Mouse (Mus musculus) kidney, adult 2 months (tissue): ENCODE data around the gene Amy2a4. TPM values are rescaled to one million over a fixed set of nuclear protein-coding genes. Genes with fewer than 3 reads are reported as not detected.
"Not testable (repeated sequence)": the region's sequence is repeated elsewhere in the genome, so short reads cannot be mapped to it uniquely, and the experiment has no call there.

Experiments
- DNase-seq: peaks from one replicate; pipeline ENCODE4 v3.0.0; 2021
- H3K27ac ChIP-seq: fragments of 200-500 bp; 2 replicates; pipeline ENCODE4 v1.5.1; 2012; ENCODE audit warnings: low read depth, low read length, control low read depth, inconsistent platforms; ENCODE audit not compliant: insufficient read depth
- H3K27me3 ChIP-seq: fragments of 200-500 bp; replicated peaks from 2 replicates; pipeline ENCODE4 v1.6.1; 2012; ENCODE audit warnings: mild to moderate bottlenecking, moderate library complexity, low read length, inconsistent platforms; ENCODE audit not compliant: control insufficient read depth, insufficient read depth
- H3K36me3 ChIP-seq: fragments of 200-500 bp; 2 replicates; pipeline ENCODE4 v1.6.1; 2012; ENCODE audit warnings: mild to moderate bottlenecking, moderate library complexity, low read length, inconsistent platforms; ENCODE audit not compliant: control insufficient read depth, insufficient read depth
- H3K4me1 ChIP-seq: fragments of 200-500 bp; 2 replicates; pipeline ENCODE4 v1.6.1; 2011; ENCODE audit warnings: low read length; ENCODE audit not compliant: control insufficient read depth, insufficient read depth
- H3K4me3 ChIP-seq: fragments of 200-500 bp; 2 replicates; pipeline ENCODE4 v1.5.1; 2011; ENCODE audit warnings: mild to moderate bottlenecking, low read depth, low read length, control low read depth; ENCODE audit not compliant: insufficient read depth
- WGBS: fragments of 180-500 bp; shearing (Covaris S2); methylation state at CpG from one replicate; pipeline ENCODE4 v1.1.7; 2018; 5-methylcytosine and 5-hydroxymethylcytosine counted together
- polyA plus RNA-seq: library from polyadenylated mRNA; depleted of rRNA; stranded (reverse); fragments of >200 nt; gene quantifications from 2 replicates; pipeline ENCODE4 v1.2.3, GENCODE M21; 2012; rRNA removed

Amy2a4 gene
- polyA plus RNA-seq: not detected in 2 replicates

GRCm38 (mm10) chr3:113291349-113291748 is at the start of gene Amy2a4:
Gene Amy2a4, minus strand, starts transcription at chr3:113291449.
- not testable (repeated sequence) for H3K36me3 ChIP-seq, DNase-seq, H3K4me1 ChIP-seq, H3K27me3 ChIP-seq, H3K4me3 ChIP-seq, H3K27ac ChIP-seq
- no CpG with 5 or more reads among the region's 4 CpGs for WGBS

- no CpG with 5 or more reads among the region's 4 CpGs for WGBS
Observed at GRCm38 (mm10) chr3:113323952-113324351, 32.7 kb upstream of the Amy2a4 start, which contains the start of gene Amy2a3. Gene Amy2a3, minus strand, starts transcription at chr3:113324052.

GRCm38 (mm10) chr3:113312937-113313336 is 21.7 kb upstream of the Amy2a4 start:
- not testable (repeated sequence) for H3K27me3 ChIP-seq, H3K4me3 ChIP-seq, DNase-seq, H3K4me1 ChIP-seq, H3K36me3 ChIP-seq, H3K27ac ChIP-seq
- WGBS: no CpG with 5 or more reads among the region's 3 CpGs

More at GRCm38 (mm10) chr3:113323952-113324351, 32.7 kb upstream of the Amy2a4 start, which contains the start of gene Amy2a3:
- DNase-seq, H3K4me1 ChIP-seq, H3K36me3 ChIP-seq, H3K27ac ChIP-seq, H3K4me3 ChIP-seq, H3K27me3 ChIP-seq: not testable (repeated sequence)

- not testable (repeated sequence) for H3K27ac ChIP-seq, DNase-seq, H3K36me3 ChIP-seq, H3K4me1 ChIP-seq, H3K27me3 ChIP-seq, H3K4me3 ChIP-seq
Observed at GRCm38 (mm10) chr3:113280285-113280684, 11.0 kb downstream of the Amy2a4 start.

GRCm38 (mm10) chr3:113279586-113279985 is 11.7 kb downstream of the Amy2a4 start:
- DNase-seq, H3K4me3 ChIP-seq: not testable (repeated sequence)

GRCm38 (mm10) chr3:113258737-113259136 is 32.5 kb downstream of the Amy2a4 start, which contains the start of gene Amy2a5:
Gene Amy2a5, minus strand, starts transcription at chr3:113258837.
- H3K4me1 ChIP-seq, H3K27ac ChIP-seq, H3K4me3 ChIP-seq, H3K27me3 ChIP-seq, H3K36me3 ChIP-seq, DNase-seq: not testable (repeated sequence)
- no CpG with 5 or more reads among the region's 4 CpGs for WGBS

More at GRCm38 (mm10) chr3:113279586-113279985, 11.7 kb downstream of the Amy2a4 start:
- H3K36me3 ChIP-seq, H3K27ac ChIP-seq, H3K27me3 ChIP-seq, H3K4me1 ChIP-seq: not testable (repeated sequence)

Other genes with a start within 250 kb of the Amy2a4 start
- gene Amy2a5, start 32.6 kb downstream of the Amy2a4 start, polyA plus RNA-seq: not detected in 2 replicates
- not detected in 2 replicates for gene Amy2a3, start 32.6 kb upstream of the Amy2a4 start, polyA plus RNA-seq
- not detected in 2 replicates for gene Amy2a2, start 65.2 kb upstream of the Amy2a4 start, polyA plus RNA-seq
- not detected in 2 replicates for gene Amy2a1, start 241.0 kb upstream of the Amy2a4 start, polyA plus RNA-seq